Mouse (Mus musculus): ENCODE measurements around the gene Stmnd1. TPM values are rescaled to one million over a fixed set of nuclear protein-coding genes. Genes with fewer than 3 reads are reported as not detected.

Stmnd1 gene
- polyA plus RNA-seq, 1 experiment, result not detected

GRCm38 (mm10) chr13:46268815-46269445, 4.6 kb upstream of the Stmnd1 start:
- Histone ChIP-seq H3K4me3 (replicated peaks; ENCODE audit: control insufficient read depth, low read depth, low read length) (no peak overlapping the region), H3K27ac (ENCODE audit: control insufficient read depth, insufficient read depth, low read depth, low read length, poor library complexity) (no peak overlapping the region), H3K4me1 (ENCODE audit: control insufficient read depth, insufficient read depth, low read length) (no peaks in the 10 kb centered on the region; the same call in 1 of the 2 replicates)
- TF ChIP-seq POLR2A (IDR thresholded peaks at IDR 0.05; ENCODE audit: borderline replicate concordance, control insufficient read depth, low read depth, low read length) (no peak), CTCF (IDR thresholded peaks at IDR 0.05; ENCODE audit: control insufficient read depth, insufficient read depth, low read length) (no peak)
- 51% methylated on average over 7 of the region's 7 CpGs for whole genome bisulfite sequencing

- H3K4me3 ChIP-seq (replicated peaks; ENCODE audit: control insufficient read depth, low read depth, low read length), result no peak overlapping the region
- no peak overlapping the region for H3K27ac ChIP-seq (ENCODE audit: control insufficient read depth, insufficient read depth, low read depth, low read length, poor library complexity)
- TF ChIP-seq CTCF (IDR thresholded peaks at IDR 0.05; ENCODE audit: control insufficient read depth, insufficient read depth, low read length) (no peak), POLR2A (IDR thresholded peaks at IDR 0.05; ENCODE audit: borderline replicate concordance, control insufficient read depth, low read depth, low read length) (no peak)
- WGBS, result 27% methylated on average over 17 of the region's 17 CpGs
- H3K4me1 ChIP-seq (ENCODE audit: control insufficient read depth, insufficient read depth, low read length), result no peaks in the 10 kb centered on the region; the same call in 1 of the 2 replicates
Observed at GRCm38 (mm10) chr13:46272811-46273452, 589 bp upstream of the Stmnd1 start.

GRCm38 (mm10) chr13:46275701-46276100, 2.2 kb downstream of the Stmnd1 start:
- 85% methylated on average over 4 of the region's 4 CpGs for WGBS
- Histone ChIP-seq H3K4me1 (ENCODE audit: control insufficient read depth, insufficient read depth, low read length) (no peaks in the 10 kb centered on the region), H3K4me3 (replicated peaks; ENCODE audit: control insufficient read depth, low read depth, low read length) (no peak overlapping the region), H3K27ac (ENCODE audit: control insufficient read depth, insufficient read depth, low read depth, low read length, poor library complexity) (no peak overlapping the region)
- no peak for TF ChIP-seq CTCF (IDR thresholded peaks at IDR 0.05; ENCODE audit: control insufficient read depth, insufficient read depth, low read length)
- no peak for TF ChIP-seq POLR2A (IDR thresholded peaks at IDR 0.05; ENCODE audit: borderline replicate concordance, control insufficient read depth, low read depth, low read length)

GRCm38 (mm10) chr13:46282543-46282942, 9.0 kb downstream of the Stmnd1 start:
- TF ChIP-seq CTCF (IDR thresholded peaks at IDR 0.05; ENCODE audit: control insufficient read depth, insufficient read depth, low read length) (no peak), POLR2A (IDR thresholded peaks at IDR 0.05; ENCODE audit: borderline replicate concordance, control insufficient read depth, low read depth, low read length) (no peak)
- Histone ChIP-seq H3K4me1 (ENCODE audit: control insufficient read depth, insufficient read depth, low read length) (no peaks in the 10 kb centered on the region), H3K4me3 (replicated peaks; ENCODE audit: control insufficient read depth, low read depth, low read length) (no peak overlapping the region), H3K27ac (ENCODE audit: control insufficient read depth, insufficient read depth, low read depth, low read length, poor library complexity) (no peak overlapping the region)
- 85% methylated on average over 2 of the region's 2 CpGs for WGBS

GRCm38 (mm10) chr13:46287801-46288200, 14.3 kb downstream of the Stmnd1 start:
- 72% methylated on average over 8 of the region's 8 CpGs for WGBS
- H3K27ac ChIP-seq (ENCODE audit: control insufficient read depth, insufficient read depth, low read depth, low read length, poor library complexity), result no peak overlapping the region
- H3K4me3 ChIP-seq (replicated peaks; ENCODE audit: control insufficient read depth, low read depth, low read length), result no peak overlapping the region
- no peaks in the 10 kb centered on the region for H3K4me1 ChIP-seq (ENCODE audit: control insufficient read depth, insufficient read depth, low read length)
- TF ChIP-seq CTCF (IDR thresholded peaks at IDR 0.05; ENCODE audit: control insufficient read depth, insufficient read depth, low read length), result no peak
- no peak for TF ChIP-seq POLR2A (IDR thresholded peaks at IDR 0.05; ENCODE audit: borderline replicate concordance, control insufficient read depth, low read depth, low read length)

- 87% methylated on average over 5 of the region's 5 CpGs for WGBS
- TF ChIP-seq CTCF (IDR thresholded peaks at IDR 0.05; ENCODE audit: control insufficient read depth, insufficient read depth, low read length), result no peak
- TF ChIP-seq POLR2A (IDR thresholded peaks at IDR 0.05; ENCODE audit: borderline replicate concordance, control insufficient read depth, low read depth, low read length), result no peak
Observed at GRCm38 (mm10) chr13:46288372-46288771, 14.9 kb downstream of the Stmnd1 start.

GRCm38 (mm10) chr13:46290537-46290936, 17.0 kb downstream of the Stmnd1 start:
- Histone ChIP-seq H3K4me1 (ENCODE audit: control insufficient read depth, insufficient read depth, low read length) (no peaks in the 10 kb centered on the region), H3K4me3 (replicated peaks; ENCODE audit: control insufficient read depth, low read depth, low read length) (no peak overlapping the region), H3K27ac (ENCODE audit: control insufficient read depth, insufficient read depth, low read depth, low read length, poor library complexity) (no peak overlapping the region)
- 65% methylated on average over 1 of the region's 1 CpGs for WGBS
- TF ChIP-seq POLR2A (IDR thresholded peaks at IDR 0.05; ENCODE audit: borderline replicate concordance, control insufficient read depth, low read depth, low read length), result no peak
- TF ChIP-seq CTCF (IDR thresholded peaks at IDR 0.05; ENCODE audit: control insufficient read depth, insufficient read depth, low read length), result no peak

More at GRCm38 (mm10) chr13:46288372-46288771, 14.9 kb downstream of the Stmnd1 start:
- Histone ChIP-seq H3K4me1 (ENCODE audit: control insufficient read depth, insufficient read depth, low read length) (no peaks in the 10 kb centered on the region), H3K27ac (ENCODE audit: control insufficient read depth, insufficient read depth, low read depth, low read length, poor library complexity) (no peak overlapping the region), H3K4me3 (replicated peaks; ENCODE audit: control insufficient read depth, low read depth, low read length) (no peak overlapping the region)

- Histone ChIP-seq H3K4me1 (ENCODE audit: control insufficient read depth, insufficient read depth, low read length) (no peaks in the 10 kb centered on the region), H3K27ac (ENCODE audit: control insufficient read depth, insufficient read depth, low read depth, low read length, poor library complexity) (no peak overlapping the region), H3K4me3 (replicated peaks; ENCODE audit: control insufficient read depth, low read depth, low read length) (no peak overlapping the region)
- no peak for TF ChIP-seq CTCF (IDR thresholded peaks at IDR 0.05; ENCODE audit: control insufficient read depth, insufficient read depth, low read length)
- no peak for TF ChIP-seq POLR2A (IDR thresholded peaks at IDR 0.05; ENCODE audit: borderline replicate concordance, control insufficient read depth, low read depth, low read length)
Observed at GRCm38 (mm10) chr13:46294365-46294764, 20.8 kb downstream of the Stmnd1 start.

Measured in bone marrow, adult 2 months (tissue).